Mouse (Mus musculus) T-helper 2 cell (primary cell): ENCODE data around the gene Reg3b.
"Not testable (repeated sequence)": the region's sequence is repeated elsewhere in the genome, so short reads cannot be mapped to it uniquely, and the experiment has no call there.

Experiments used
- in situ Hi-C: fragments of 300-600 bp; cut with MboI, MseI; formaldehyde crosslinking; loops from one replicate; pipeline ENCODE4 v1.15.1; 2025; ENCODE audit warnings: high pct_unique_total_duplicates

Reg3b gene

DNA sequence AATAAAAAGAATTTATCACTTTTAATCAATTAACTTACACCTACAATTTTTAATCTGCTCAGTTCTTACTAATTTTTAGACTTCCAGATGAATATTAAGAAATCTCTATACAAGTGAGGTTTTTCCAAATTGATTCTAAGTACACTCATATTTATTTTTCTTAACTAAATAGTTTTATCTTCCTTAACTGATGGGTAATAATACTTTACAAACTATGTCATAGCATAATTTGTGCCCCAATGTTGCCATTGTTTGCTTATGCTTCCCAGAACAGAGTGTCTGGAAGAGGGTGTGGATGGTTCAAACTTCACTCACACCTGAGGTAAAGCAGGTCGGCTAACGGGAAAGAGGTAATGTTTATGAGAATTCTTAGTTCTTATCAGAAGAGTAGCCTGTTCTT, at the start of gene Reg3b:
Gene Reg3b, plus strand, starts transcription at position 301 of the 400 bp plus-strand sequence.
- in situ Hi-C loops: no loop called here

DNA sequence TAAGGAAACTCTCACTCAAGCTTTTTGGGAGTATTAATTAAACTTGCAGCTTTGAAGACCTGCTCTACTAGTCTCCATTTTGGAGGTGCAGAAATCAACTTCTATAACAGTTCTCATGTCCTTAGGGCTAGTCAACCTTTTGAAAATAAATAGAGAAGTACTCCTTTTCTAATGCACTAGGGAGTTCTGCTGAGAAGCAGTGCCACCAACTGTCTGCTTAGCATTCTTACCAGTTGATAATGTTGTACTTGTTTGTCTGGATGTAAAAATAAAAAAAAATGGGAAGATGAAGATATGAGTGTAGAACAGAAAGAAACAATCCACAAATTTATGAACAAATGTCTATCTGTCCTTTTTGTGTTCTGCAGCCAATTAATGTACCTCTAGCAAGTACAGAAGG, 42.7 kb upstream of the Reg3b start:
- in situ Hi-C loops: no loop called here

DNA sequence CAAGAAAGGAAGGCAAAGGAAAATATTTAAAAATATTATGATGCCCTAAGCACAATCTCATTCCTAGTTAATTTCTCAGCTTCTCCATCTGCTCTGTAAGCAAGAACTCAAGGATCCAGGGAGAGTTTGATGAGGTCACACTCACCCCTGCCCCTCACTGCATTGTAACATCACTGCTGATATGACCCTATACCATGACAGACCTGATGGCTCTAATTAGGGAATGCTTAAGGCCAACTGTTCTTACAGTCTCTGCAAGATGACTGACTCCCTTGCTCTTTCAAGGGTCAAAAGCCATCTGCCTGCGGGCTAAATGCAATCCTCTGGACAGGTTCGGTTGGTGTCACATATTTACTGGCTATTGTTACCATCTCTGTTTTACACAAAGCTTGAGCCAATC, 41.3 kb upstream of the Reg3b start:
- in situ Hi-C loops: no loop called here

DNA sequence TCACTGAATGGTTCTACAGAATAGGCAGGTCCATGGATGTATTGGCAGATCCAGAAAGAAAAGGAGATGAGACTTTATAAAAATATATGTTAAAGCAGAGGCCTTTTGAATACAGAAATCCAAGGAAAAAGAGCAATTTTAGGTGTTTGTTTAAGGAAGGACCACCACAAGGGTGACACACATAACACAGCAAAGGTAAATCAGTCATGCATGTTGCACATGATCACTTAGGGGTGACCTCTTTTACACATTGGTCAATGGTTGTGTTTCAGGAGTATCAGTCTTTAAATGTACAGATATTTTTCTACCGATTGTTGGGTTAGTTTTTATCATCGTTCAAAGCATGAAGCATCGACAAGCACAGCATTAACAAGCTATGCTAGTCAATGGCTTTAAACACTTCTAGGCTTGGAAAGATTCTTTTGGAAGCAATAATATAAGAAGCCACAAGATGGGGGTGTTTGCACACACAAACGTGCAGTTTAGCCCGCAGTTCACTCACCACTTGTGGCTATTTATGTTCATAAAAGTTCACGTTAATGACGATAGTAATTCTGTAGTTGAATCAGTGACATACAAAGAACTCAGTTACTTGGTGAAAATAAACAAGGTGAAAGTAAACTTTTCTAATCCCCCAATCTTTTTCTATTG, 38.4 kb upstream of the Reg3b start:
- in situ Hi-C loops: no loop called here

DNA sequence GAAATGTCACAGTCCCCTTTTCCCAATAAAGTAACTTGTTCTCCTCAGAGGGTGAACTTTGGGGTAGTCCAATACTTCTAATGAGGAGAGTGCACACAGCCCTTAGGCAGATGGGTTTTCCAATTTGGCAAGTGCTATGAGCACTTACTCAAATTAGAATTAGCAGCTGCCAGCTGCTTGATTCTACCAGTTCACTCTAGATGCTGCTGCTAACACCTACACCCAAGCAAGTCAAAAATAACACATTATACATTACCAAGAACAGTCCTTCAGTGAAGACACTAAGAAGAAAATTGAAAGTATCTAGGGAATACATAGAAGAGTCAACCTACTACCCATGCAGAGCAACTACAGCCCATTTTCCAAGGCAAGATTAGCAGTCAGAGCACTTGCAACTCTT, 30.2 kb upstream of the Reg3b start:
- in situ Hi-C loops: no loop called here

DNA sequence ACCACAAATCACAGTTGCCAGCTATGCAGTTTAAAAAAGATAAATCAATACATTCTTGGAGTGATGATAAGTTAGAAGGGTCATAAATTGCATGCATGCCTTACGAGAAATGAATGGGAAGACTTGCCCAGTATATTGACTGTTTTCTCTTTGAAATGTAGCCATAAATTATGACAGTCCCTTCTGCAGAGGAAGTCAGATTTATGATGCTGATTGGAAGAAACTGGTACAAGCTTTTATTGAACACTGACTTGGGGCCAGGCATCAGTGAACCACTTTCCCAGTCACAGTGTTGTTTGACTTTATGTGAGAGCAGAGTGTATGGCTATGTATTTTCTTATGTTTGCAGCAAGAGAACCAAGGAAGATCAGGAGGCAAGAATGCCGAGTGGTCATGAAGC, 28.8 kb upstream of the Reg3b start:
- in situ Hi-C loops: no loop called here

DNA sequence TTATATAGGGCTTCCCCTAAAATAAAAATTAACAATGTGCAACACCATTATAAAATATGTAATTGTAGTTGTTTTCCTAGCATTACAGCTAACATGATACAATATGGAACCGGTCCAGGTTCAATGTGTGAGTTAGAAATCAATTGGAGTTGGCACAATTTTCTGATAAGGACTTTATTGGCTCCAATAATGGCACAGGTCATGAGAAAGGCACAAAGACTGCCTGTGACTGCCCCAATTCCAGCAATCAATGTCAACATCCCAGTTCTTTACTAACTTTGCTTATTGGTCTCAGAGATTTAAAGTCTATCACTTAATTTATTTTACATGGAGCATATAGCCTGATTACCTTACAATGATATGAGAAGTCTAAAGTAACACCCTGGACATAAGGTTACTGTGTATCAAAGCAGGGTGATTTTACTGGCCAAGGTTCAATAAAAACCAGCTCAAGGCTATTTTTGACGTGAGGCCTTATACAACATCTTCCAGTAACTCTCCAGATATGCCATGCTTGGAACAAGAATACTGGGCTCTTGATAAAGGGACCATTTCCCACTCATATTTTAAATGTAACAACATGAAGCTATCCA, 8.4 kb upstream of the Reg3b start:
- in situ Hi-C loops: no loop called here

DNA sequence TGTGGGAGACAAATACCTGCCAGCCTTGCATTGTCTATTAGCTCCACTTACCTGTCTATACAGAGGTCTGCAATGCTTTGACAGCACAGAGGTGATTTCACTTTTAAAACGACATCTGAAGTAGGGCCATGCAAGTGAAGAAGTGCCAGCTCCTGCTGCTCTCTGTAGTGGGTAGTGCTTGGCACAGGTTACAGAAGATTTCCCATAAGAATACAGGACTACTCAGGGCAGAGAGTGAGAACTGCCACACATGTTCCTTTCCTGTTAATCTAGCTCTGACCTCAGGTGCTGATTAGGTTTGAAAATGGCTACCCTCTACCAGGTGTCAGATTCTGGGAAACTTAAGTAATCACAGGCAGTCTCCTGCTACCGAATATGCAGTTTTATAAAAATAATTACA, 8.3 kb downstream of the Reg3b start, which contains the start of gene Reg3d:
Gene Reg3d, minus strand, starts transcription at position 101 of the 400 bp plus-strand sequence.
- in situ Hi-C loops: no loop called here

DNA sequence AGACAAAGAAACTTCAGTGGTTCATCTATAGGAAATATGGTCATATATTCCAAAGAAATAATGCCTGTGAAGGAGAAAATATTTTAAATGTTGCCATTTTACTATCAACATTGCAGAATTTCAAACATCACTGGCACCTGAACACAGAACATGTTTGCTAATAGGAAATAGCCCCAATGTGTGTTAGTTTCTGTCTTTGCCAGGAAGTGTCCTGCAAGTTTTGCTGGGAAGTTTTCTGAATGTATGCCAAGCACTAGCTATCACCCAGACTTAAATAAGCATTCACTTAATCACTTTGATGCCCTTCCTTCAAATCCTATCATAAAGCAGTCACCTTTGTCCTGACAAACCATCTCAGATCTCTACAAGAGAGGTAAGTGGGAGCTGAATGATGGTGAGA, 10.0 kb downstream of the Reg3b start, which contains the start of gene Reg3a:
Gene Reg3a, plus strand, starts transcription at position 301 of the 400 bp plus-strand sequence.
- in situ Hi-C loops: no loop called here

DNA sequence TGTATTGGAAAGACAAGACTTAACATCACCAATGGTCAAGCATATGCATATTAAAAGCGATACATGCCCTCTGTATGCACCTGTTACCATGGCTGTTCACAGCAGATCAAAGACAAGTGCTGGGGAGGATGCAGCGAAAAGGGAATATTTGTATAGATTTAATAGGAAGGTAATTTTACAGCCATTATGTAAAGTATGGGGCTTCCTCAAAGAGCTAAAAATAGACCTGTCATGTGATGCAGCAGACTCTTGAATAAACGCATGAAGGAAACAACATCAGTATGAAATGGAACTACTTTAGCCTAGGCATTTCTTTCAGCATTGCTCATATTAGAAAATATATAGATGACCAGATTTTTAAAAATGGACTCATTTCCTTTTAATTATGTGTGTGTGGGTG, 15.2 kb downstream of the Reg3b start:
- in situ Hi-C loops: no loop called here

DNA sequence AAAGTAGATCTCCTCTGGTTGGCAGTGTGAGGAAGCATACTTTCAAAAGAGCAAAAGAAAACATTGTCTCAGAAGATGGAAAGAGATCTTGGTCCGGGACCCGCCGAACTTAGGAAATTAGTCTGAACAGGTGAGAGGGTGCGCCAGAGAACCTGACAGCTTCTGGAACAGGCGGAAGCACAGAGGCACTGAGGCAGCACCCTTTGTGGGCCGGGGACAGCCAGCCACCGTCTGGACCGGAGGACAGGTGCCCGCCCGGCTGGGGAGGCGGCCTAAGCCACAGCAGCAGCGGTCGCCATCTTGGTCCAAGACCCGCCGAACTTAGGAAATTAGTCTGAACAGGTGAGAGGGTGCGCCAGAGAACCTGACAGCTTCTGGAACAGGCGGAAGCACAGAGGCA, 24.9 kb downstream of the Reg3b start, which contains the start of gene Reg2:
Gene Reg2, plus strand, starts transcription at position 301 of the 400 bp plus-strand sequence.
- in situ Hi-C loops: not testable (repeated sequence)

DNA sequence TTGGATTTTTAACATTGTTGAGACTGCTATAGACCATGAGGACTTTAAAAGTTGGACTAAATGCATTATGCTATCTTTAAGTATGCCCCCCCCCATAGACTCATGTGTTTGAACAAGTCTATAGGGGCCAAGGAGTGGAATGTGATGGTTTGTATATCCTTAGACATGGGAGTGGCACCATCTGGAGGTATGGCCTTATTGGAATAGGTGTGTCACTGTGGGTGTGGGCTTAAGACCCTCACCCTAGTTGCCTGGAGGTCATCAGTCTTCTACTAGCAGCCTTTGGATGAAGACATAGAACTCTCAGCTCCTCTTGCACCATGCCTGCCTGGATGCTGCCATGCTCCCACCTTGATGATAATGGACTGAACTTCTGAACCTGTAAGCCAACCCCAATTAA, 52.0 kb downstream of the Reg3b start, which contains the start of gene Reg1:
Gene Reg1, plus strand, starts transcription at position 301 of the 400 bp plus-strand sequence.
- in situ Hi-C loops: not testable (repeated sequence)
